Mouse (Mus musculus) heart, adult 2 months (tissue): Measurements from ENCODE around the gene Cpne9.

Source experiments
- CTCF ChIP-seq: fragments of 200-600 bp; IDR thresholded peaks from 2 replicates; pipeline ENCODE4 v1.8.1; 2022; ENCODE audit warnings: antibody characterized with exemption, mild to moderate bottlenecking, moderate library complexity
- EP300 ChIP-seq: fragments of 200-500 bp; IDR thresholded peaks from 2 replicates; pipeline ENCODE4 v1.6.1; 2011; ENCODE audit warnings: low read depth, low read length, control low read depth; ENCODE audit not compliant: insufficient read depth
- POLR2A ChIP-seq: fragments of 200-500 bp; IDR thresholded peaks from 2 replicates; pipeline ENCODE4 v1.6.1; 2011; ENCODE audit warnings: mild to moderate bottlenecking, low read depth, low read length, control low read depth; ENCODE audit not compliant: insufficient read depth

DNA sequence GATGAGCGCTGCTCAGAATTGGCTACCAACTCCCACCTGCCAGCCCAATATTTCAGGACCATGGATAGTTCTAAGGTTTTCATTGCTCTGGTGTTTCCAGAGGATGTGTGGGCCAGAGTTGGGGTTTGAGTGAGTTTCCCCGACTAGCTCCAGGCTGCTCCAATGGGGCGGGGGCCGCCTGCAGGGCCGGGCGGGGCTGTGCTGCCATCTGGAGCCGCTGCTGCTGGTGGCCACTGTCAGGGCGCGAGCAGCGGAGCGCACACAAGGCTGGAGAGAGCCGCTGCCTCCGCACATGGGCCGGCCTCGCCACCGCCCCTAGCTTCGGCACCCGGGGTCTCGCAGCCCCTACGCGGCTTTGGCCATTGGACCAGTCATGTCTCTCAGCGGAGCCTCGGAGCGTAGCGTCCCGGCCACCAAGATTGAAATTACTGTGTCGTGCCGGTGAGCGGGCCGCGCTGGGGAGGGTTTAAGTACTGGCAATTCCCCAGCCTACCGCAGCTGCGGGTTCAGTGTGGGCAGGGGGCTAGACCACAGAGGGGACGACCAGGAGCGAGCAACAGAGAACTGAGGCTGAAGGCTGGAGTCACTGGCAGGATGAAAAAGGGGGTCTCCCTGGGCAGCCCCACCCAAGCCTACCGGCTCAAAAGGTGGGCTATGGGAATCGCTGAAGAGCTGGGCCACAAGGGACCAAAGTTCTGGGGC lies at the start of gene Cpne9:
- TF ChIP-seq EP300: no peak
- no peak for TF ChIP-seq POLR2A
- TF ChIP-seq CTCF: no peak
